Mouse (Mus musculus): ENCODE results near the gene Agmat.

DNA sequence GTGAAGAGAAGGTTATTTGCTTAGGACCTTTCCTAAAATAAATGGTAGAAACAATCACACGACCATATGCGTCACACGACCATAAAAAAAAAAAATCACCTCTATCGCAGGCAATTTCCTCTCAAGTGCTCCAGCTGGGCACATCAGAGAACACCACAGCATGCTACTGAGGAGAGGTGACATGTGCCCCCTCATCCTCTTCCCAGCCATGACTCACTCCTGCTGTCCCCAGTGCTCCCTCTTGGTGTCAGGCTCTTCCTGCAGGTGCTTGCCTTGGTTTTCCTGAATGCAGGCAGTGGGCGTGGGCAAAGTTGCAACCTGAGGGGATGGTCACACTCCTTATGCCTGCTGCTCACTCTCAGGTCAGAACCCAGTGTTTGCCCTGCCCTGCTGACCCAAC lies 38.4 kb downstream of the Agmat start:
- TF ChIP-seq POLR2A (IDR thresholded peaks at IDR 0.05; ENCODE audit: low read depth, low read length): no peak
- TF ChIP-seq CTCF (IDR thresholded peaks at IDR 0.05; ENCODE audit: extremely low read depth, insufficient read length, insufficient replicate concordance, low read depth, low read length): no peak

Data from small intestine, adult 2 months (tissue).